Mouse (Mus musculus): ENCODE results near the gene Mllt3. TPM values are rescaled to one million over a fixed set of nuclear protein-coding genes. Genes with fewer than 3 reads are reported as not detected.

Gene Mllt3
- total RNA-seq (2021): 10 to 100 TPM; 18.4 to 21.9 TPM
- long read RNA-seq, experiment 1, full-length matches to known transcripts: 4 of 14 reads
- long read RNA-seq, experiment 1, partial matches to known transcripts: 5 of 14 reads
- long read RNA-seq, experiment 1, other reads (novel, unspliced or antisense): 5 of 14 reads
- long read RNA-seq, experiment 2, full-length matches to known transcripts: 2 of 3 reads
- long read RNA-seq, experiment 2, partial matches to known transcripts: 0 of 3 reads
- long read RNA-seq, experiment 2, other reads (novel, unspliced or antisense): 1 of 3 reads

GRCm38 (mm10) chr4:88033216-88033653 lies at the start of gene Mllt3:
TSS of gene Mllt3 (minus strand) at chr4:88033364.
- peak; percentile 98 for DNase-seq

GRCm38 (mm10) chr4:88082381-88082780 lies 49.2 kb upstream of the Mllt3 start:
- no peak for DNase-seq

- DNase-seq: no peak
Measured at GRCm38 (mm10) chr4:88081885-88082284, 48.7 kb upstream of the Mllt3 start.

- DNase-seq: no peak
Measured at GRCm38 (mm10) chr4:88081417-88081816, 48.3 kb upstream of the Mllt3 start.

- no peak for DNase-seq
Measured at GRCm38 (mm10) chr4:88078983-88079382, 45.8 kb upstream of the Mllt3 start.

- no peak for DNase-seq
Measured at GRCm38 (mm10) chr4:88075388-88075787, 42.2 kb upstream of the Mllt3 start.

- no peak for DNase-seq
Measured at GRCm38 (mm10) chr4:88046280-88046679, 13.1 kb upstream of the Mllt3 start.

GRCm38 (mm10) chr4:88045151-88045550 lies 12.0 kb upstream of the Mllt3 start:
- DNase-seq: no peak

GRCm38 (mm10) chr4:88035361-88035760 lies 2.2 kb upstream of the Mllt3 start:
- DNase-seq: peak; percentile 59

GRCm38 (mm10) chr4:88034387-88035157 lies 1.4 kb upstream of the Mllt3 start:
- no peak for DNase-seq

- peak; percentile 35 for DNase-seq
Measured at GRCm38 (mm10) chr4:88033729-88034386, 694 bp upstream of the Mllt3 start.

GRCm38 (mm10) chr4:88032151-88033098 lies 739 bp downstream of the Mllt3 start:
- peak; percentile 68 for DNase-seq

- peak; percentile 56 for DNase-seq
Measured at GRCm38 (mm10) chr4:88031211-88032150, 1.7 kb downstream of the Mllt3 start.

GRCm38 (mm10) chr4:88023567-88023966 lies 9.6 kb downstream of the Mllt3 start:
- DNase-seq: no peak

GRCm38 (mm10) chr4:88022623-88023022 lies 10.5 kb downstream of the Mllt3 start:
- peak; percentile 4 for DNase-seq

- DNase-seq: no peak
Measured at GRCm38 (mm10) chr4:88020421-88020820, 12.7 kb downstream of the Mllt3 start.

- no peak for DNase-seq
Measured at GRCm38 (mm10) chr4:88019645-88020044, 13.5 kb downstream of the Mllt3 start.

GRCm38 (mm10) chr4:88017452-88018350 lies 15.5 kb downstream of the Mllt3 start:
- peak; percentile 39 for DNase-seq

GRCm38 (mm10) chr4:88015765-88016164 lies 17.4 kb downstream of the Mllt3 start:
- DNase-seq: no peak

GRCm38 (mm10) chr4:88015261-88015660 lies 17.9 kb downstream of the Mllt3 start:
- DNase-seq: no peak
